Mouse (Mus musculus): ENCODE measurements at regions not wholly inside any gene's neighbourhood (a gene's known extent, or its start where the extent isn't known, plus 50 kb on each side); places are given as distances from the start of the nearest gene placed in this dataset.
"Not testable (repeated sequence)": the region's sequence is repeated elsewhere in the genome, so short reads cannot be mapped to it uniquely, and the experiment has no call there.

DNA sequence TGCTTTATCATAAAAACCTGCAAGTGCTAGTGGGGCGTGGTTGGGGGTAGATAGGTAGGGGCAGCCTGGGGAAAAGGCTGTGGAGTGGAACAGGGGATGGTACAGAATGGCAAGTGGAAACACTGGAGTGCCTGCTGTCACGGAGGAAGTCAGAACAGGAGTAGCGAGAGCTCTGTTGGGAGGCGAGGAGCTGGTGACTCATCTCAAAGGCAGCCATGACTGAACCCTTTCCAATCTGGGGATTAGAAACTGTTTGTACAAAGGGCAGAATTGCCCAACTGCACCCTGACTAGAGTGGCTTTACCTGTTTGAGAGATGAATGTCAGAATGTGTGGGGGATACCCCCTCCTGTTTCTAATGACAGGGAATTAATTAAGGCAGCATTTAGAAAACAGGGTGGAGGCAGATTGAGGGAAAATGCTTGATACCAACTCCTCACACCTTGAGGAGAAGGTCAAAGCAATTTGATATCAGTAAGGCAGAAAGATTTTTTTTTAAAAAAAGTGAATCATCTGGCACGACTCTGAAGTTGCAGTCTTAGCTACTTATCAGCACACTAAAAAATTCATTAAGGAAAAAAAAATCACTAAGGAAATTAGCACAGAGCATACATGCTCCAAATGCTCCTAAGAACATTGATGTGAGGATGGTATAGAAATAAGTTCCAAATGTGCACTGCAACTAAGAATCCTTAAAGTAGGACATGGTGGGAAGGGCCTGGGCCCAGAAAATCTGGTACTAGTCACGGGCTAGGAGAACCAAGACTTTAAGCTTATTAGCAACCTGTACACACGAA is 54.7 kb upstream of the Usp25 start:
- DNase-seq: peak; percentile 80

DNA sequence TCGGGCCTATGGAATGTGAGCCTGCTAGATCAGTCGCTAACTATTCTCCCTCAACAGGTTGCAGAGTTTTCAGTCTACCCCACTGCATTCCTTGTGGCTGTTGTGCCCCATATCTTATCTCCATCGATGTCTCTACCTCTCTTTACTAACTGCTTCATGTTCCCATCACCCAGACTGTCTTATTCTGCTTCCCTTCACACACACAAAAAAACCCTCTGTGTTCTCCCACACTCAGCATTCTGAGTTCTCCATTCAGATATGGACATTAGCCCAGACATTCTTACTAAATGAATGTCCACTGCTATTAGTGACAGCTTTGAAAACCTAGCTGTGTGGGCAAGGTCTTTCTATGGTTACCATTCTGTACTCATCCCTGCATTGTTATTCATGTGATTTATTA is 56.0 kb upstream of the Usp25 start:
- DNase-seq: no peak

- no peak for DNase-seq
Observed at GRCm38 (mm10) chr16:76957090-76957489, 56.4 kb upstream of the Usp25 start.

- DNase-seq: no peak
Observed at GRCm38 (mm10) chr16:76950836-76951486, 62.5 kb upstream of the Usp25 start.

DNA sequence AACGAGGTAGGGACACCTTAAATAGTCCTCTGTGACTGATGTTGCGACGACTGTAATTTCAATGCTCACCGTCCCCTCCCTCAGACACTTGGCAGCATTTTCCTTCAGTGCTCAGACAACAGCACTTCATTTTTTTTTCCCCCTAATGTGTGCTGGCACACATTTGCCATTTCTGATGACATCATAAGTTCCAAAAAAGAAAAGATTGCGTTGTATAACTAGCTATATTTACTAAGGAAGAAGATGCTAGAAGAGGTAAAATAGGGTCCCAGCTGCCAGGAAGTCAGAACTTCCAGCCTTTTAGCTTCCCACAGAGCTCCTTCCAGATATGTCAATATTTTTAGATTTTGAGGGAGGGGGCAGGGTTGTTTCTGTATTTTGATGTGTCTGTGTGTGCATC is 66.5 kb upstream of the Usp25 start:
- DNase-seq: no peak

DNA sequence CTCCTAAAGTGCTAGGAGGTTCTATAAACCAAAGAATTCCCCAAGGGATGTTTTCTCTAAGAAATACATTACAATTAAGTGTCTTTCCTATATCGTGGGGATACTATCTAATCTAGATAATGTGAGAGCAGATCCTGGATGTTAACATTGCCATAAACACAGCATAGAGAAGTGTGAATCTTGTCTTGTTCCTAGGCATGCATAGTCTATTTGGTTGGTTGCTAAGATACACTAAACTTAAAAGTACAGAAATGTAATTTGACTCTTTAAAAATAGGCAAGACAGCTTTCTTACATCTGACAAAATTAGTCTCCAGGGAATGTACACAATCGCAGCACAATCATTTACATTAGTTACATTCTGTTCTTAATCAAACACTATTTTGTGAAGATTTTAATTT is 75.4 kb upstream of the Usp25 start:
- DNase-seq: no peak

- DNase-seq: no peak
Observed at GRCm38 (mm10) chr16:76927901-76928300, 85.6 kb upstream of the Usp25 start.

DNA sequence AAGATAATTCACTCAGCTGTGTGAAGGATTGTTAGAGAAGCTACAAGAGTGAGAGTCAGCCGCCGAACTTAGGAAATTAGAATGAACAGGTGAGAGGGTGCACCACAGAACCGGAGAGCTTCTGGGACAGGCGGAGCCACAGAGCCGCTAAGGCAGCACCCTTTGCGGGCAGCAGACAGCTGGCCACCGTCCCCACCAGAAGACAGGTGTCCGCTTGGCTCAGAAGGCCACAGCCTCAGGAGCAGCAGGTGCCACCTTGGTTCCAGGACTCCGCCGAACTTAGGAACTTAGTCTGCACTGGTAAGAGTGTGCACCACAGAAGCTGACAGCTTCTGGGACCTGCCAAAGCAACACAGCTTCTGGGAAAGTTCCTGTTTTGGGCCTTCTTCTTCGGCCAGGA is 93.4 kb upstream of the Usp25 start:
- DNase-seq: not testable (repeated sequence)

GRCm38 (mm10) chr16:76918598-76918997 is 94.9 kb upstream of the Usp25 start:
- DNase-seq: no peak

GRCm38 (mm10) chr16:76914311-76914710 is 99.2 kb upstream of the Usp25 start:
- no peak for DNase-seq

GRCm38 (mm10) chr16:76905205-76905996 is 108.1 kb upstream of the Usp25 start:
- DNase-seq: peak; percentile 48

- peak; percentile 64 for DNase-seq
Observed at GRCm38 (mm10) chr16:76899083-76899482, 114.4 kb upstream of the Usp25 start.

DNA sequence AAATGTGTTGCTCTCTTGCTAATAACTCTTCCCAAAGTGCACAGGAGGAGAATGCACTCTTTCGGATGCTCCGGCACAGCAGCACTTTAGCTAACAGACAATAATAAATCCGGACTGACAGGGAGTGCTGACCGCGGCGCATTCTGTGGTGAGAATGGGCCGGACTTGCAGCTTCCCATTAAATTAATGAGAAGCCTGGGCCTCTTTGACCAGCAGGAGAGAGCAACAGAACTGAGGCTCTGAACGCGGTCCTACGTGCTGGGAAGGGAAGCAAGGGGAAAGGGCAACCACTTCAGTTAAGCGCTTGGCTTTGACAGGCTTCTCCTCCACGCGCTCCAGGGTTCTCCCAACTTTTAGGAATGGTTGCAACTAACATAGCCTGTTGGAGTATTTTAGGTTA is 117.2 kb upstream of the Usp25 start:
- no peak for DNase-seq

GRCm38 (mm10) chr16:76895781-76896180 is 117.7 kb upstream of the Usp25 start:
- no peak for DNase-seq

DNA sequence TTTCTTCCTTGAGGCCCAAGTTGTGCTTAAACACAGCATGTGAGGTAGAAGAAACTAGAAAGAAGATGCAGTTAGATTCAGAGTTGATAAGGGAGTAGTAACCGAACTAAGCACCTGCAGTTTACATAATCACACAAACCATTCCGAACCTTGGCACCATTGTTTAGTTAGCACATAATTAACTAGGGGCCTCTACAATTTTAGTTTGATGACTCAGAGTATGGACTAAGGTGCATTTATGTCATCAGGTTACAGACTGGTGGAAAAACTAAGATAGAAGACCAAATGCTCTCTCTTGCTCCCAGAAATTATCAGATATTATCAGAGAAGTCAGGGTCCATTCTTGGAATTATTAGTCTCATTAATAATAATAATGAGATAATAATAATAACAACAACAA is 134.9 kb upstream of the Usp25 start:
- DNase-seq: no peak

- no peak for DNase-seq
Observed at GRCm38 (mm10) chr16:76875397-76876018, 138.0 kb upstream of the Usp25 start.

DNA sequence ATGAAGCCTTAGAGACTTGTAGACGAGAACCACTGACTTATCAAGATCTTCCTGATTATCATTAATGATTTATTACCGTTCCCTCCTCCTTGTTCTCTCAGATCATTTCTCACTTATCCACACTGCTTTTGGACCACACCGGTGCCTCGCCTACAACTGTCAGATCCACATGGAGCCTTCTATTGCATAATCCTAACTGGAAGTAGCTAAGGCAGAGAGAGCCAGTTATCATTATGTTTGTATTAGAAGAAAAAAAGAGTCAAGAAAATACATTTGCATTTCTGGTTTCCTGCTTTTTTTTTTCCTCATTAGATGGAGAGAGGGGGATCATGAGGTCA is 147.1 kb upstream of the Usp25 start:
- DNase-seq: no peak

DNA sequence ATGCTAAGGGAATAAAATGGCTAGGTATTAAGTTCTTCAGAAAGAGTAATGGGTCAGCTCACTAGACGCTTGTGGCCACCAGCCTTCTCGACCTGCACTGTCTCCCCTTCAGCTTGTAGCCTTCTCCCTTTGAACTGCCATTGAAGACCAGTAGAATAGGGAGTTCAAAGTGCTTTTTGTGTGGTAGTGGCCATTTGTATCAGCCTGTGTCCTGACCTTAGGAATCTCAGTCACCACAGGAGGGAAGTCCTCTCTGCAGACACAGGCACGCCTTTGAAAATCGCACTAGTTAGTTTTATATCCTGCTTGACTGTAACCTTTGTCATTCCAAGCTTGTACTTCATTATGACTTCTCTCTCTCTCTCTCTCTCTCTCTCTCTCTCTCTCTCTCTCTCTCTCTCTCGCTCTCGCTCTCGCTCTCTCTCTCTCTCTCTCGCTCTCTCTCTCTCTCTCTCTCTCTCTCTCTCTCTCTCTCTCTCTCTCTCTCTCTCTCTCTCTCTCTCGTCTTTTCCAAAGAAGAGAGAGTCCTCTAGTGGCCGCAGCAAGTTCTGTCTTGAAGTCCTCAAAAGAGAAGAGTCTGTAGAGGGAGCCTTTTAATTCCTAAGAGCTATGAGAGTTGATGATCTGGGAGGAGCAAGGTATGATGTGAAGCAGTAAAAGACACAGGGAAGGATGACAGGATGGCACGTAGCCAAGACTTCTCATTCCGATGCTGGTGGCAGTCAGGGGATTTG is 147.6 kb upstream of the Usp25 start:
- DNase-seq: peak; percentile 34

DNA sequence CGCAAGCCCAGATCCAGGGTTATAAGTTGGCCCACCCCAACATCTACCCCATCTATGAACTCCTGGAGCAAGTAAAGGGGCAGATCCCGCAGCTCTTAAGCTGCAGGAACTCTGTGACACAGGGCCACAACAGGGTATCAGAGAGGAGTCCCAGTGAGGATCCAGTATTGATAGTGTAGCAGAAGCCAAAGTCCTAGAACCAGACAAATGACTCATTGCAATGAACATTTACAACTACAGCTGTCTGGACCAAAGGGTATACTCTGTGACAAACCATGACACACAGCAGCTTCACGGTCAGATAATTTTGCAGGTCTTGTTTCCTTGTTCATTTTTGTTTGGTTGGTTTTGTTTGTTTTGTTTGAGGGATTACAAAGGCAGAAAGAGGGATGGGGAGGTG is 149.1 kb upstream of the Usp25 start:
- DNase-seq: no peak

DNA sequence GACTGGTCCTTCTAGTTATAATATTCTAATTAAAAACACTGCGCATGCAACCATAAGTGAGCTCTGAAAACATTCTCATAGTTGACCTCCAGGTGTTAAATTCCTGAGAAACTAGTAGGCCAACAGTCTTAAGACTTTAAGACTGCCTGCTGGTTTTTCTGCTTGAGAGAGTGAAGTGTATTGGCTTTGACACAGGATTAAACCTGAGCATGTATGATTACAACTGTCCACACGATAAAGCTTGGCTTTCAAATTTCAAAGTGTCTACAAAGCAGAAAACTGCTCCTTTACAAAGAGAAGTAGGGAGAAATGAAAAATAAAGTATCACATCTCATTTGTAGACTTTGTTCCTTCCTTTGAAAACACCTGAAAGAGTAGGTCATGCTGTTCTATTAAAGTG is 157.7 kb upstream of the Usp25 start:
- DNase-seq: no peak

GRCm38 (mm10) chr16:76851396-76851795 is 162.1 kb upstream of the Usp25 start:
- no peak for DNase-seq

DNA sequence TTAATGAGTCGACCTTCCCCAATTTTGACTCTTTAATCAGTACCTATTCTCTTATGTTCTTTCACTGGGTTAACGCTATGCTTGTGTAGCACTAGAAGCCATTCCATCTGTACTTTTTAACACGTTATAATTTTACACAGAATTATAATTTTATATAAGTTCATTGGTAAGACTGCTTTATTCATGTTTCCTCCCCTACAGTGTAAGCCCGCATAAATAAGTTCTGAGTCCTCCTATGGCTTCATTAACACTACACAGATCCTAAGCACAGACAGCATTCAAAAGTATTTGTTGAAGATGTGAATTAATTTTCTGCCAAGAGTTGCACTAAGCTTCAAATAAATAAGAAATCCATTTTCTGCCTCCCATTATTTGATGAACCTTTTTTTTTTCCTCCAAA is 176.1 kb upstream of the Usp25 start:
- DNase-seq: no peak

DNA sequence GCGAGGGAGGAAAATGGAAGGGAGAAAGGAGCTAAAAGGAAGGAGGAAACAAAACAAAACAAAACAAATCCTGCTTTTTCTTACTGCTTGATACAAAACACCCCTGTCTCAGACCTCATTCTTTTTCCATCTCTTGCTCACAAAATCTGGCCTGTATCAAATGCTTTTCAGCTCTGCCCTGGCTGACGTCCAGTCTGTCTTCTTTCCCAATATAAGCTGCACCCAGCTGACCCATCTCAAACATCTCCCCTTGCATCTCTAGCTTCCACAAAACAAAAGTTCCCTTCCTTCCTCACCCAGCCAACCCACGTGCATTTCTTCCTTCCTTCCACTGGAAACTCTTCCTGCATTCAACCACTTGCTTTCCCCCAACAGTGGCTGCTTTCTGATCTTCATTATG is 183.1 kb upstream of the Usp25 start:
- peak; percentile 22 for DNase-seq

Measured in lung, postnatal 36 days (tissue).